Mouse (Mus musculus): Measurements from ENCODE around the gene Ube2m. TPM values are rescaled to one million over a fixed set of nuclear protein-coding genes. Genes with fewer than 3 reads are reported as not detected.

Gene Ube2m
- 112 TPM for polyA plus RNA-seq (2015; fragmentation: Illumina TruSeq; extraction: RNeasy Lipid Tissue Mini Kit (QIAGEN cat#74804); ENCODE audit: insufficient read depth, low replicate concordance)

DNA sequence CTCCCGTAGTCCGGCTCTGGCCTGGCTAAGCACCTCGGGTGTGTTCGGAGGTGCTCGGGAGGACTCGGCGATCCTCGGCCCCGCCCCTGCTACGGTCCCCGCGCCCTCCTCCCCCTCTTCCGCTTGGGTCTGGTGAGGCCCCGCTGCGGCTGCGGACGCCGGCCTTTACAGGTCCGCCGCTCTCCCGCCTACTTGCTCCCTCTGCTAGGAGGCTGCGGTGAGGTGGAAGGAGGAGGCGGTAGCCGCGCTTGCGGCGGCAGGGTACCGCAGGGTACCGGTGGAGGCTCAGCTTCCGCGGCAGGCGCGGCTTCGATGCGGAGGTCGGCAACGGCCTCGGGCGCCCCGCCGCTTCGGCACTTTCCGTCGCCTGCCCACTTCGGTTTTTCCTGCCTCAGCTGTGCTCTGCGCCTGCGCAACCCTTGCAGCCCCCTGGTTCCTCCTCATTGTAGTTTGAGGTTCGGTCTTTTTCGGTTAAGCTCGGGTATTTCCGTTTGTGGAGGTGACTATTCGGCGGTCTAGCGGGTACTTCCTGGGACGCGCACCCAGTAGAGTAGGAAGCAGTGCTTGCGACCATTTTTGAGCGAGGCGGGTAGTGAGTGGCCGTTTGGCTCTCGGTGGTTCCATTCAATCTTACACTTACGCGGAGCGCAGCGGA, at the start of gene Ube2m:
Gene Ube2m (minus strand): TSS at position 375 of the 655 bp plus-strand sequence.

DNA sequence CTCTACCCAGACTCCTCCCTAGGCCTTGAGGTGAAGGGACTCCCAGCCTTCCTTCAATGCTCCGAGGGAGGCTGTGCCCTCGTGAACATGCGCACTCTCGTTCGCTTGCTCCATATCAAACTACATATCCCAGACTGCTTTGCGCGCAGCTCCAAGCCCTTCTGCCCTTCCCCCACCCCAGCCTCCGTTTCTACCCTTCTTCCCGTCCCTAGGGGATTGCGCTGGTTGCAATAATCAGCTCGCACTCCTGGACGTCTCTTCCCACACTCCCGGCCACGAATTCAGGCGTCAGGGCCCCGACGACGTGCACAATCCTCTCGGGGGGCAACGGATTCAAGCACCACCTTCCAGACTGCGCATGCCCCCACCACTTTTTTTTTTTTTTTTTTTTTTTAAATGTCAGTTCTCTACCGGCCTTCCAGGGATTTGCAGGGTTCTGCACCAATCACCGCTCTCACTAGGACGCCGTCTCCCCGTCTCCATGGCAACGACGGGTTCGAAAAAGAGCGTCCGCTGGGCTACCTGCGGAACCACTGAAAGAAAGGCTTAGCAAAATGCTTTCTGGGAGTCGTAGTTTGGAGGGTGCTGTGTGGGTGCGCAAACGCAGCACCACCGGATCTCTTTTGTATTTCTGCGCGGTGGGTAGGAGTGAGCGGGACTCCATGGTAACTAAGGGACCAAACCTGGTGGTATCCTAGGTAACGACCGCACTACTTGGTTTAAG, 16.4 kb upstream of the Ube2m start, which contains the start of gene Mzf1:
Gene Mzf1 (minus strand): TSS at position 478 of the 724 bp plus-strand sequence.

DNA sequence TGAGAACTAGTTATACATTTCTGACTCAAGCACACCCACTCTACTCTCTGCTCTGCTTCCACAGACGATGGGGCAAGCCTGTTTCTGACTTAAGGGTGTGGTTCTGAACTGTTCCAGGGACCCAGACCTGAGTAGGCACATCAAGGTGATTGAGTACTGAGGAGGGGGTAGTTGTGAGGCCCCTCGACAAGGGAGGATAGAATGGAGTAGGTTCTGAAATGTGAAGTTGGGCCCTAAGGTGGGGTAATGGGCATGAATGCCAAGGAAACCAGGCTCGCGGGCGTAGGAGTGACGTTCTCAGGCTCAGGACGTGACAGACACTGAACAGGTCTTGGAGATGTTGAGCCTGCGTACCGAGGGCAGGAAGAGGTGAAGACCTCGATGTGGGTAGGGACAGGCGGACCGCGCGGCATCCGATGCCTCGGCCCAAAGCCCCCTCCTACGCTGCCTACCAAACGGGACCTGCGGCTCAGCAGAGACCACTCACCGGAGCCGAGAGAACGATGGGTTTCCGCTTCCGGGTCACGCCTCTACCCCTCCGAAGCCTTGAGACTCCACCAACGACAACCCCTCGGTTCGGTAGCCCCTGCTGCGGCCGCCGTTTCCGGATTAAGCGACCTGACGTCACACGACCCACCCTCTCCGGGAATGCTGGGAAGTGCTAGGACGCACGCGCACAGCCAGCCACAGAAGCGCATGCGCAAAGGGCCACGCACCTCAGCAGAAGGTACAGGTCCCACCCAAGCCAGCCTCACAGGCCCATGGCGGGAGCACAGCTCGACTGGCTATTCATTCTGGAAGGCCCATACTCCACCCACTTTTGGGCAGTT, 3.7 kb downstream of the Ube2m start, which contains the start of gene Chmp2a:
Gene Chmp2a (minus strand): TSS at position 660 of the 830 bp plus-strand sequence.

DNA sequence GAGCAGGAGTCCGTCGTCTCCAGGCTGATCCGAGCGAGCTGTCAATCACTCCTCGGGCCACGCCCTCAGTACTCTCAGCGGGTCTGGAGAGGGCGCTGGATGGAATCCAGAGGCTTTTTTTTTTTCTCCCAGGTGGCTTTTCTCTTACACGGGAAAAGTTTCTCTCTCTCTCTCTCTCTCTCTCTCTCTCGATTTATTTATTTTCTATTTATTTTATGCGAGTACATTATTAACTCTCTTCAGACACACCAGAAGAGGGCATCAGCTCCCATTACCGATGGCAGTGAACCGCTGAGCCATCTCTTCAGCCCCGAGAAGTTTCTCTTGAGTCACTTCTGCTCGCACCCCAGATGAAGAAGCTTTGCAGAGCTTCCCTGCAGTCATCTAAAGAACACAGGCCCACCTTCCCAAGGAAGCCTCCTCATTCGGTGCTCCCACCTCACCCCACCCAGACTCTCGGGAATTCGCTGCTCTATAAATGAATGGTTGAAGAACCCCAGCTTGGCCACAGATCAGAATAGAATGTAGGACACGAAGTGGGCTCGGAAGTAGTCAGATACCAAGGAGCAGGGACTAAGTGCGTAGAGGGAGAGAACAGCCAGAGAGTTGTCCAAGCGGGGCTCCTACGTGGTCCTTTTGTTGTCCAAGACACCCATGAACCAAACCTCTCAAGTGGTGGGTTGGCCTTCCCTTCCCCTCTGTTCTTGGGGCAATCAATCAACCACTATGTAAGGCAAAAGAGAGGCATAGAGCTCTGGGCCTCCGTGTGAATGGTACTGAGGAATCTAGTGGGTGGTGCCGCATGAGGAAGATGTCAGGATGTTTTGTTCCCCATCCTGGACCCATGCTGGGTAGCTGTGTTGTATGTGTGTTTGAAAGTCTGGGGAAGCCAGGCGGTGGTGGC, 27.8 kb downstream of the Ube2m start, which contains the start of gene Zbtb45:
Gene Zbtb45 (minus strand): TSS at position 30 of the 904 bp plus-strand sequence.

DNA sequence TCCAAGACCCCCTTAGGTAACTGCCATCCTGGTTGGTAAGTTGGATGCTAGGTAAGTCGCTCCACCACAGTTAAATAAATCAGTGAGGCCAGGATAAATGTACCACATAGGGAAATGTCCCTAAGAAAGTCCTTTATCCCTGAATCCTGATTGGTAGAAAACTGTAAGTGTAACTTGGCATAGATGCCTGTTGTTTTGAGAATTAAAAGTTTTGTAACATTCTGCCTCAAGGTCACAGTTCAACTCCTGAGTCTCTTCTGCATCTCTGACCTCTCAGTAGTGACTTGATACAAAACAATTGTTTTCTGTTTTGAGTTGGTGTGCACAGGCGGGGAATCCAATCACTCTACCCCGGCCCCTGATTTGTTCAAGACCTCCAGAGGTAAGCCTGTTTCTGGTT, 39.2 kb downstream of the Ube2m start, which contains the start of gene Trim28:
Gene Trim28 (plus strand): TSS at position 264 of the 400 bp plus-strand sequence.

DNA sequence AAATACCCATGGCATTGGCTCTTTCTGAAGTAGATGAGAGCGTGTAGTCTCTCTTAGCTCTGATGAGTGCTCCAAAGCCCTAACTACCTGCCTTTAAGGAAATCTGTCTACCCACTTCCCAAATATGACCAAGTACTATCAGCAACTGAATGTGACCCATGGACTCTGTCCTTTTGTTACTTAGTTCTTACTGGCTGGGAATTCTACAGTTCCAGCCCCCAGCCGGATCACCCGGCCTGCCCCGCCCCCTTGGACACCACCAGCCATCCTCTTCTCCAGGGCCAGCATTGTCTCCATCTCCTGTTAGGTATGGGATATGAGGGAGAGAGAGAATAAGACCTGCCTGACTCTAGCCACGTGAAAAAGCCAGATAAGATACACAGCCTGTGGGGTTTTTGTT, 40.0 kb downstream of the Ube2m start, which contains the start of gene Slc27a5:
Gene Slc27a5 (minus strand): TSS at position 140 of the 400 bp plus-strand sequence.

Other genes starting within 250 kb of the Ube2m start
- gene Zscan18, start 234.6 kb downstream of the Ube2m start, polyA plus RNA-seq (2015; fragmentation: Illumina TruSeq; extraction: RNeasy Lipid Tissue Mini Kit (QIAGEN cat#74804); ENCODE audit: insufficient read depth, low replicate concordance) = 3.6 TPM
- gene Zfp329, start 219.4 kb downstream of the Ube2m start, polyA plus RNA-seq (2015; fragmentation: Illumina TruSeq; extraction: RNeasy Lipid Tissue Mini Kit (QIAGEN cat#74804); ENCODE audit: insufficient read depth, low replicate concordance) = 27.5 TPM
- 50.1 TPM for gene Zfp110, start 203.5 kb downstream of the Ube2m start, polyA plus RNA-seq (2015; fragmentation: Illumina TruSeq; extraction: RNeasy Lipid Tissue Mini Kit (QIAGEN cat#74804); ENCODE audit: insufficient read depth, low replicate concordance)
- 4.6 TPM for gene Zfp128, start 157.1 kb downstream of the Ube2m start, polyA plus RNA-seq (2015; fragmentation: Illumina TruSeq; extraction: RNeasy Lipid Tissue Mini Kit (QIAGEN cat#74804); ENCODE audit: insufficient read depth, low replicate concordance)
- gene Zscan22, start 140.5 kb downstream of the Ube2m start, polyA plus RNA-seq (2015; fragmentation: Illumina TruSeq; extraction: RNeasy Lipid Tissue Mini Kit (QIAGEN cat#74804); ENCODE audit: insufficient read depth, low replicate concordance) = 14.1 TPM
- gene Rps5, start 116.0 kb downstream of the Ube2m start, polyA plus RNA-seq (2015; fragmentation: Illumina TruSeq; extraction: RNeasy Lipid Tissue Mini Kit (QIAGEN cat#74804); ENCODE audit: insufficient read depth, low replicate concordance) = 814 TPM
- 0.29 TPM for gene Rnf225, start 110.9 kb downstream of the Ube2m start, polyA plus RNA-seq (2015; fragmentation: Illumina TruSeq; extraction: RNeasy Lipid Tissue Mini Kit (QIAGEN cat#74804); ENCODE audit: insufficient read depth, low replicate concordance)
- 5.0 TPM for gene Zfp324, start 72.4 kb downstream of the Ube2m start, polyA plus RNA-seq (2015; fragmentation: Illumina TruSeq; extraction: RNeasy Lipid Tissue Mini Kit (QIAGEN cat#74804); ENCODE audit: insufficient read depth, low replicate concordance)
- gene Zfp446, start 60.4 kb downstream of the Ube2m start, polyA plus RNA-seq (2015; fragmentation: Illumina TruSeq; extraction: RNeasy Lipid Tissue Mini Kit (QIAGEN cat#74804); ENCODE audit: insufficient read depth, low replicate concordance) = 9.2 TPM
- 0.10 TPM for gene Slc27a5, start 40.1 kb downstream of the Ube2m start, polyA plus RNA-seq (2015; fragmentation: Illumina TruSeq; extraction: RNeasy Lipid Tissue Mini Kit (QIAGEN cat#74804); ENCODE audit: insufficient read depth, low replicate concordance)
- gene Trim28, start 39.2 kb downstream of the Ube2m start, polyA plus RNA-seq (2015; fragmentation: Illumina TruSeq; extraction: RNeasy Lipid Tissue Mini Kit (QIAGEN cat#74804); ENCODE audit: insufficient read depth, low replicate concordance) = 194 TPM
- gene Zbtb45, start 28.2 kb downstream of the Ube2m start, polyA plus RNA-seq (2015; fragmentation: Illumina TruSeq; extraction: RNeasy Lipid Tissue Mini Kit (QIAGEN cat#74804); ENCODE audit: insufficient read depth, low replicate concordance) = 4.0 TPM
- 153 TPM for gene Chmp2a, start 3.5 kb downstream of the Ube2m start, polyA plus RNA-seq (2015; fragmentation: Illumina TruSeq; extraction: RNeasy Lipid Tissue Mini Kit (QIAGEN cat#74804); ENCODE audit: insufficient read depth, low replicate concordance)
- gene Mzf1, start 16.5 kb upstream of the Ube2m start, polyA plus RNA-seq (2015; fragmentation: Illumina TruSeq; extraction: RNeasy Lipid Tissue Mini Kit (QIAGEN cat#74804); ENCODE audit: insufficient read depth, low replicate concordance) = 0.65 TPM
- not detected for gene Vmn1r85, start 56.9 kb upstream of the Ube2m start, polyA plus RNA-seq (2015; fragmentation: Illumina TruSeq; extraction: RNeasy Lipid Tissue Mini Kit (QIAGEN cat#74804); ENCODE audit: insufficient read depth, low replicate concordance)
- gene Vmn1r86, start 81.6 kb upstream of the Ube2m start, polyA plus RNA-seq (2015; fragmentation: Illumina TruSeq; extraction: RNeasy Lipid Tissue Mini Kit (QIAGEN cat#74804); ENCODE audit: insufficient read depth, low replicate concordance) = not detected
- not detected for gene Vmn1r87, start 101.9 kb upstream of the Ube2m start, polyA plus RNA-seq (2015; fragmentation: Illumina TruSeq; extraction: RNeasy Lipid Tissue Mini Kit (QIAGEN cat#74804); ENCODE audit: insufficient read depth, low replicate concordance)
- not detected for gene Vmn1r88, start 121.3 kb upstream of the Ube2m start, polyA plus RNA-seq (2015; fragmentation: Illumina TruSeq; extraction: RNeasy Lipid Tissue Mini Kit (QIAGEN cat#74804); ENCODE audit: insufficient read depth, low replicate concordance)
- not detected for gene Vmn1r89, start 174.7 kb upstream of the Ube2m start, polyA plus RNA-seq (2015; fragmentation: Illumina TruSeq; extraction: RNeasy Lipid Tissue Mini Kit (QIAGEN cat#74804); ENCODE audit: insufficient read depth, low replicate concordance)
- gene Lig1, start 239.0 kb upstream of the Ube2m start, polyA plus RNA-seq (2015; fragmentation: Illumina TruSeq; extraction: RNeasy Lipid Tissue Mini Kit (QIAGEN cat#74804); ENCODE audit: insufficient read depth, low replicate concordance) = 37.2 TPM
- 7.2 TPM for gene Zswim9, start 240.4 kb upstream of the Ube2m start, polyA plus RNA-seq (2015; fragmentation: Illumina TruSeq; extraction: RNeasy Lipid Tissue Mini Kit (QIAGEN cat#74804); ENCODE audit: insufficient read depth, low replicate concordance)